In the genomic region with DNA sequence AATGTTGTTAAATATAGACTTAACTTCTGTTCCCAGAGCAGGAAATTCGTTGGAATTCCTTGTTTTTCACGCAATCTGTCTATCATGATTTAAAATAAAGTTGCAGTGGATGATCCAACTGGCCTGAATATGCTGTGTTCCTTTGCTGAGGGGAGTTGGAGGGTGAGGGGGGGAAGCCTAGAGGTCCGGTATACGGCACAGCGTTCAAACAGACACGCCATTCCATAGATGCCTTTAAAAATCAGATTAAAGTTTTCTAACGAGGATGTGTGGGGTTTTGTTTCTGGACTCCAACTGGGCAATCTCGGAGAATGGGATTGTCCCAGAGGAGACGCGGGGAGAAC, we compare ENCODE assay signal across 11 mouse cellular contexts. TPM values are rescaled to one million over a fixed set of nuclear protein-coding genes. Genes with fewer than 3 reads are reported as not detected.
DNase-seq lines count a peak whose midpoint lies in the region; ATAC-seq lines count a peak whose summit lies in the region.
"Had no signal": no experiment of that assay in that cellular context is flagged by ENCODE, and none has a peak within 500 bp of the region (broad histone marks: within the 10 kb centered on the region; RNA-seq: fewer than 3 reads in every experiment).

No protein-coding gene starts in this region.

- 4% methylated on average over 10 of the region's 10 CpGs for WGBS in embryonic facial prominence, embryonic 15.5 days
- 21% methylated on average over 10 of the region's 10 CpGs for WGBS in intestine, embryonic 15.5 days
- WGBS in neural tube, embryonic 13.5 days, result 2% methylated on average over 10 of the region's 10 CpGs

- peaks cover 6% of the 10 kb centered on the region; the same call in 1 of the 2 replicates for H3K36me3 ChIP-seq in embryonic facial prominence, embryonic 15.5 days
- peaks cover 4% of the 10 kb centered on the region; the same call in 1 of the 2 replicates for H3K36me3 ChIP-seq in intestine, embryonic 15.5 days
- no peaks in the 10 kb centered on the region for H3K36me3 ChIP-seq in neural tube, embryonic 13.5 days

- peaks cover 53% of the 10 kb centered on the region for H3K4me1 ChIP-seq in embryonic facial prominence, embryonic 15.5 days
- peaks cover 20% of the 10 kb centered on the region for H3K4me1 ChIP-seq in intestine, embryonic 15.5 days (replicated peaks)
- H3K4me1 ChIP-seq in neural tube, embryonic 13.5 days (replicated peaks), result peaks cover 69% of the 10 kb centered on the region

- no peaks in the 10 kb centered on the region for H3K9me3 ChIP-seq in embryonic facial prominence, embryonic 15.5 days (replicated peaks)
- H3K9me3 ChIP-seq in intestine, embryonic 15.5 days, result no peaks in the 10 kb centered on the region
- no peaks in the 10 kb centered on the region for H3K9me3 ChIP-seq in neural tube, embryonic 13.5 days

- peak overlapping the region; percentile 59 for H3K4me3 ChIP-seq in embryonic facial prominence, embryonic 15.5 days (replicated peaks)
- peak overlapping the region; percentile 60 for H3K4me3 ChIP-seq in intestine, embryonic 15.5 days (replicated peaks)
- H3K4me3 ChIP-seq in neural tube, embryonic 13.5 days, result peak overlapping the region; percentile 55

- peak overlapping the region; percentile 80 for H3K4me2 ChIP-seq in embryonic facial prominence, embryonic 15.5 days (replicated peaks)
- peak overlapping the region; percentile 92 for H3K4me2 ChIP-seq in intestine, embryonic 15.5 days (replicated peaks)
- peak overlapping the region; percentile 80 for H3K4me2 ChIP-seq in neural tube, embryonic 13.5 days

- 0 out of 2 replicates have a peak overlapping the region, but pooled peaks have one; percentile 12 for H3K9ac ChIP-seq in embryonic facial prominence, embryonic 15.5 days
- peak overlapping the region; percentile 73 for H3K9ac ChIP-seq in intestine, embryonic 15.5 days
- H3K9ac ChIP-seq in neural tube, embryonic 13.5 days, result peak overlapping the region; percentile 68

- no peak for ATAC-seq in embryonic facial prominence, embryonic 15.5 days (ENCODE audit: insufficient number of reproducible peaks, low FRiP score, low TSS enrichment, low read depth)
- ATAC-seq in intestine, embryonic 15.5 days, result no peak
- ATAC-seq in neural tube, embryonic 13.5 days (ENCODE audit: low read depth), result no peak
- ATAC-seq in erythroblast, adult 5-6 weeks (replicated peaks; ENCODE audit: low FRiP score, poor library complexity, severe bottlenecking), result no peak

- peak overlapping the region; percentile 92 for H3K27ac ChIP-seq in embryonic facial prominence, embryonic 15.5 days (replicated peaks)
- peak overlapping the region; percentile 94 for H3K27ac ChIP-seq in intestine, embryonic 15.5 days
- peak overlapping the region; percentile 54 for H3K27ac ChIP-seq in neural tube, embryonic 13.5 days (replicated peaks)

- H3K27me3 ChIP-seq in embryonic facial prominence, embryonic 15.5 days, result no peaks in the 10 kb centered on the region
- H3K27me3 ChIP-seq in intestine, embryonic 15.5 days (replicated peaks), result no peaks in the 10 kb centered on the region
- H3K27me3 ChIP-seq in neural tube, embryonic 13.5 days, result peaks cover 58% of the 10 kb centered on the region
- H3K27me3 ChIP-seq: Patski had no signal

- peak; percentile 24 for DNase-seq in kidney, postnatal 14 days
- DNase-seq in kidney, postnatal 4 days, result no peak
- no peak for DNase-seq in right cerebral cortex, postnatal 14 days
- DNase-seq in adrenal gland, postnatal 25 days, result no peak
- DNase-seq: cerebellum, adult 9-11 months; left cerebral cortex, postnatal 4 days had no signal

RNA-seq across cellular contexts. Expression of a gene that starts 2.2 kb away (rescaled TPM):
- polyA plus RNA-seq in embryonic facial prominence, embryonic 15.5 days (2015; fragmentation: Nextera tagmentation; extraction: Ambion mirVana), result 62.7 and 66.0 TPM in 2 replicates
- polyA plus RNA-seq in intestine, embryonic 15.5 days (2015; fragmentation: Nextera tagmentation; extraction: Ambion mirVana), result 48.0 and 50.4 TPM in 2 replicates
- polyA plus RNA-seq in neural tube, embryonic 13.5 days (2015; fragmentation: Nextera tagmentation; extraction: Ambion mirVana), result 11.3 and 13.7 TPM in 2 replicates
- not detected in 2 replicates for total RNA-seq in erythroblast, adult 5-6 weeks (2015; ENCODE audit: low replicate concordance)
- not detected in 2 replicates for total RNA-seq in erythroblast, adult 5-6 weeks (2017; ENCODE audit: low replicate concordance)
- 5.5 and 10.6 TPM in 2 replicates for total RNA-seq in adrenal gland, postnatal 25 days (2021)

Comparison
In these comparisons a context has a peak if more than half of its experiments do, and no peak if none do; other contexts are left out.
1. H3K9ac ChIP-seq: peak in every context shown above with its lines; median percentile 73 in intestine, embryonic 15.5 days; 68 in neural tube, embryonic 13.5 days; 12 in embryonic facial prominence, embryonic 15.5 days.